Mouse (Mus musculus) heart, adult 18-20 months (tissue): ENCODE results near the gene 2200002D01Rik. TPM values are rescaled to one million over a fixed set of nuclear protein-coding genes. Genes with fewer than 3 reads are reported as not detected.
A peak's percentile ranks its signal among the peaks of the same experiment; 100 is the strongest.

ENCODE experiments used
- DNase-seq, 2 experiments: peaks; one replicate each; pipeline ENCODE4 v3.0.0; 2021 to 2022; ENCODE audit warnings: mixed read lengths in 1 of 2
- long read RNA-seq, 2 experiments: library from polyadenylated mRNA; stranded (forward); transcript quantifications; one replicate each; pipeline ENCODE4 v2.0.0; 2021
- total RNA-seq, 2 experiments: library from RNA; stranded (reverse); gene quantifications; 2 replicates each; pipeline ENCODE4 v1.2.3; 2021

Gene 2200002D01Rik
- total RNA-seq = 1 to 10 TPM in 1 of 2 experiments, under 1 TPM in 1; 0.77 to 1.6 TPM
- long read RNA-seq, experiment 1, partial matches to known transcripts = 0 of 3 reads
- long read RNA-seq, experiment 1, other reads (novel, unspliced or antisense) = 0 of 3 reads
- long read RNA-seq, experiment 2, partial matches to known transcripts = 0 of 3 reads
- long read RNA-seq, experiment 2, other reads (novel, unspliced or antisense) = 0 of 3 reads

DNA sequence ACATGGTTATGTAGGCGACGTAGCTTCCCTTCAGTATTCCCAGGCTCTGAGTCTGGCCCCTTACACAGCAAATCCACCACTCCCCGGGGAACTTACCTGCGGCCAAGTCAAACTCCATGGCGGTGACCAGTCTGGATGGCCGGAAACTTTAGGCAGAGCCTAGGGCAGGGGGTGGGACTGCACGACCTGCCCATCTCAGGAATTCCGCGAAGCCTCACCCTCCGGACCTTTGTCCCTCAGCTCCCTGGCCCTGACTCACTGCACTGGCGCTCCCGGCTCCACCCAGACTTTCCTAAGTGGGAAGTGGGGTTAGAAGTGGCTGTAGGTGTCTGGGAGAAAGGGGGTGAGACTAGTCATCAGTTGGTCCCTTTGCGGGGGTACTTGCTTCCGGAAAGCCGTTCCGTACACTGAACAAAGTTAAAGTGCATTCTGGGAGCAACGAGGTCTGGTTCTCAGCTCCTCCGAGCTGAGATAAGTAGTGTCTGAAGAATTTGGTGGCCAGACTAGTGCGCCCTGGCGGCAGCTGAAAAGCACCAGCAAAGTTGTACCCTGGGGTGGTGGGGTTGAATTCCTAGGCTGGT, at the start of gene 2200002D01Rik:
TSS of gene 2200002D01Rik (minus strand) at position 206 of the 581 bp plus-strand sequence.
- DNase-seq = peak; percentile 60 to 70

DNA sequence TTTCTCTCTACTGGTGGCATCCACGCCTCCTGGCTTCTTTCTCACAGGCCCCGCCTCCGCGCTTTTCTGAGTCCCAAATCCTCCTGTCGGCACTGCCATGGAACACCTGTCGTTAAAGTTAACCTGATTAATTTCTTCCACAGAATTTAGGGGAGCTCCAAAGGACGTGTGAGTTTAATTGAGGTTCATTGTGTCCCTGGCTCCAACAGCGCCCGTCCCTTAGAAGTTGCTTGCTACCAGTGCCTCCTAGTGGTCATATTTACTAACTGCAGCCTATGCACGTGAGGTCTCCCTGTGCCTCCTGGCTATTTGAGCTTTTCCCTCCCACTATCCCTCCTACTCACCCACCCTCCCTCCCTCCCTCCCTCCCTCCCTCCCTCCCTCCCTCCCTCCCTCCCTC, 48.7 kb upstream of the 2200002D01Rik start:
- DNase-seq = peak; percentile 78 to 80

DNA sequence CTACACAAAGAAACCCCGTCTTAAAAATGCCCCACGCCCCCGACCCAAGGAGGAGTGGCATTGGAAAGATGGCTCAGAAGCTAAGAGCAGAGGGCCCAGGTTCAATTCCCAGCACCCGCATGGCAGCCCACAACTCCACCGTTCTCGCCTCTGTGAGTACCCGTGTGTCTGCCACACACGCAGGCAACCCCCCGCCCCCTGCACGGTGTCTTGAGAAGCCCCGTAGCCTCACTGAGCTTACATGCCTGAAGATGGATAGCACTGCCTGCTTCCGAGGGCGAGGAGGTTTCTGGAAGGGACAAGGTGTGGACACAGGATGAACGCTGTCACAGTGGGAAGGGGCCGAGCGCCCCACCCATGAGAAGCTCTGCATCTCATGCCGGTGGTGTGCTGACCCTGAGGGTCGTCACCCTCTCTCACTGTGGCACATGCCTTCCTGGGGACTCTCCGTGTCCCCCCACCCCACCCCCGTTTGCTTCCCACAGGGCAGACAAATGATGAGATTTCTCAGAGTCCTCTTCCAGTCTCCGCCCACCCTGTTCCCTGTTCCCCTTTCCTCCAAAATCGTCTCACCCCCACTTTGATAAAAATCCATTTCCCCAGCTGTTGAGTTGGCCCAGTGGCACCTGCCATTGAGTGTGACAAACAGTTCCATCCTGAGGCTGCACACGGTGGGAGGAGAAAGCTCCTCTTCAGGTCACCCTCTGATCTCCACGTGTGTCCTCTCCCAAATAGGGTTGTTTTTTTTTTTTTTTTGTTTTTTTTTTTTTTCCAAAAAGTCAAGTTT, 47.8 kb upstream of the 2200002D01Rik start:
- DNase-seq = no peak

- DNase-seq = no peak
Observed at GRCm38 (mm10) chr7:29294111-29294761, 46.0 kb upstream of the 2200002D01Rik start.

DNA sequence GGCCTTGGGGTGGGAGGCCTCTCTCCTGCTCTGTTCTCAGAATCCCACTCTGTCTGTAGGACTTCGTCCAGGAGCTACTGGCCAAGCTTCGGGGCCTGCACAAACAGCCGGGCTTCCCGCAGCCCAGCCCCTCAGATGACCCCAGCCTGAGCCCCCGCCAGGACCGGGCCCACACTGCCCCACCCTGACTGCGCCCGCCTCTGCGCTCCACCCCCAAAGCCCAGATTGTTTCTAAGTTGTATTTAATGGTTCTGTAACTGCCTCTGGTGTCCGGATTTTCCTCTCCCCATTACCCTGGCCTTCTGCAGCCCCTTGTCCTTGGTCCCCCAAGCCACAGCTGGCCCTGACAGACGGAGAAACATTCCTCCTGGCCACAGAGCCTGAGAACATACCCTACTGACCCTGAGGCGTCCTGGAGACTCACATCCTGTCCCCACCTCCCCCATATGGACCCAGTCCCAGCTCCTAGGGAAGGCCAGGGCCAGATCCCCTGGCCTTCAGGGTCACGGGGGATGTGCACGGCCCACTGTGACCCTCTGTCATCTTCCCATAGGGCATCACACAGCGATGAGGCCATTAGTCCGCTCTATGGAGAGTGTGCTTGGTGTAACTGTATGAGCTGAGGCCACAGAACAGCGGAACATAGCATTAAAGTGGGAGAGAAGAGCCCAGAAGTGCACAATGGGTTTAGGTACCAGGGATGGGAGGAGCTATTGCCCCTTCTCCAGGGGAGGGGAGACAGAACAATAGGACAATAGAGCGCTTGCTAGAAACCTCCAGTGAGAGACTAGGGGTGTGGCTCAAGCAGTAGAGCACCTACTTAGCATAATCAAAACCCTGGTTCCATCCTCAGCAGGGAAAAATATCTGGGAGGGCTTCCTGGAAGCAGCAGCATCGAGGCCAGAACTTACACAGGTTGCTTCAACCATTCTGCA, 45.1 kb upstream of the 2200002D01Rik start:
- peak; percentile 67 to 69 for DNase-seq

- peak; percentile 66 to 82 for DNase-seq
Observed at GRCm38 (mm10) chr7:29292458-29293098, 44.3 kb upstream of the 2200002D01Rik start.

DNA sequence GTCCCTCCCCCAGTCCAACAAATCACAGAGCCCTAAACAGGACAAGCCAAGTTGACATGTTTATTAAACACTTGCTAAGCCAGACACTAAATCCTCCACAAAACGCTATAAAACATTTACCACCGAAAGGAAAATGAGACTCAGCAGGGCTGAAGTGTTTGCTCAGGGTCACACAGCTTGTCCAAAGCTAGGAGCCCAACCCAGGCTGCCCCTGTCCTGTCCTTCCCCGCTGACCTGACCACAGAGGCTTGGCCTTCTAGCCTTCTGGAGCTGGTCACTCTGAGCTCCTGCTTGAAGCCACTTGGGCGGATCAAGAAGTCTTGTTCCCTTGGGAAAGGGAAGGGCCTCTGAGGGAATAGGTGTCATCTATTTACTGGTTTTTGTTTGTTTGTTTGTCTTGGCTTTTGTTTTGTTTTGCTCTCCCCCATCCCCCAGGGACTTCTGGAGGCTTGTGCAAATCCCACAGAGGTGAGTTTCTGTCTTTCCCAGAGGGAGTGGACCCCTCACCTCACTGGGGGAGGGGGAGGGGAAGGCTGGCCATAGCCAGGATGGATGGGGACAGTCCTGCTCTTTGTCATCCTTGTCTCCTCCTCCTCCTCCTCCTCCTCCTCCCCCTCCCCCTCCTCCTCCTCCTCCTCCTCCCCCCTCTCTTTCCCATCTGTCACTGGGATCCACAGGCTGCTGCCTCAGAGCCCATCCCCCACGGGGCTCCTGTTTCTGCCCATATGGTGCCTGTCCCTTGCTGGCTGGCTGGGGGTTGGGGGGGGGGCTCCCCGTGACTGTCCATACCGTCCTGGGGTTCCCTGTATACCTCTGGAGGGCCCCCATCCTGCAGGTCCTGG, 43.6 kb upstream of the 2200002D01Rik start:
- no peak for DNase-seq

DNA sequence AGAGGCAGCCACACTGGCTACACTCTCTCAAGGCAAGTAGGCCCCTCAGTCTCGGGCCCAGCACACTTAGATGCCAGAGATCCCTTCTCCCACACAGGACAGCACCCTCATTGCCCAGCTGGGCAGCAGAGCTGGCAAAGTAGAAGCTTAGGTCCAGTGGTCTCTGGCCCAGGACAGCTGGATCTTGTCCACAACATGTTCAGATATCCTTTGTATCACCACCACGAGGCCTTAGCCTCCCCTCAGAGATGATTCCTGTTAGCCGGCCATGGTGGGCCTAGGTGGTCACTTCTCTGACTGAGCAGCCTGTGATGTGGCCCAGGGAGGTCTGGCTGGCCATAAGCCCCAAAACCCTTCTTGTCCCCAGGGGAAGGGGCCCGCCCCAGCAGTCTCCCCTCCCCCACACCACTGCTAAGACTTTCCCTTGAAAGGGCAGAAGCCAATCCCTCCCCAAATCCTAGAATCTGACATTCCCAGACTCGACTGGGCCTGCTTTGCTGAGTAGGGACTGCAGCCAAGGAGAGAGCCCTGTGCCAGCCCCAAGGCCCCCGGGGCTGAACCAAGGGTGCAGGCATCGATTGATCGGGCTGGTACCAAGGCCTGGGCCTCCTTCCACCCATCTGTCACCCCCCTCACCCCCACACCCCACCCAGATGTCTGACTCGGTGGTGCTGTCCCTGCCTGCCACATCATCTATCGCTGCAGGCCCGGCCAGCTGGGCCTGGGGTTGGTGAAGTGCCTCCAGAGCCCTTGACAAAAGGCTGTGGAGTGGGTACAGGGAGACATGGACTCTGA, 42.6 kb upstream of the 2200002D01Rik start:
- no peak for DNase-seq

DNA sequence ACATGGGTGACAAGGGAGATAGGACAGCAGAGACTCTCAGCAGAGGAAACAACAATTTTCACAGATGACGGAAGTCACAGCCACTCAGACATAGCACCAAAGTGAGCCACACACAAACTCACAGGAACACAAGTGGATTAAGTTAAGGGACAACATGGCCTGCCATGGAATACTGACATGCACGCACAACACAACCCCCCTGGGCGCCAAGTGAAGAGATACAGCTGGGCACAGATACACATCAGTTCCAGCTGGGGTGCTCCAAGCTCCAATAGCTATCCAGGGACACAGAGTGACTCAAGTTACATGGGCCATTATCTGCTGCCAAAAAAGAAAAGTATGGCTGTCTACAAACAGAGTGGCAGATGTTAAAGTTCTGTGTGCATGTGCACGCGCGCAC, 41.6 kb upstream of the 2200002D01Rik start:
- DNase-seq = no peak

DNA sequence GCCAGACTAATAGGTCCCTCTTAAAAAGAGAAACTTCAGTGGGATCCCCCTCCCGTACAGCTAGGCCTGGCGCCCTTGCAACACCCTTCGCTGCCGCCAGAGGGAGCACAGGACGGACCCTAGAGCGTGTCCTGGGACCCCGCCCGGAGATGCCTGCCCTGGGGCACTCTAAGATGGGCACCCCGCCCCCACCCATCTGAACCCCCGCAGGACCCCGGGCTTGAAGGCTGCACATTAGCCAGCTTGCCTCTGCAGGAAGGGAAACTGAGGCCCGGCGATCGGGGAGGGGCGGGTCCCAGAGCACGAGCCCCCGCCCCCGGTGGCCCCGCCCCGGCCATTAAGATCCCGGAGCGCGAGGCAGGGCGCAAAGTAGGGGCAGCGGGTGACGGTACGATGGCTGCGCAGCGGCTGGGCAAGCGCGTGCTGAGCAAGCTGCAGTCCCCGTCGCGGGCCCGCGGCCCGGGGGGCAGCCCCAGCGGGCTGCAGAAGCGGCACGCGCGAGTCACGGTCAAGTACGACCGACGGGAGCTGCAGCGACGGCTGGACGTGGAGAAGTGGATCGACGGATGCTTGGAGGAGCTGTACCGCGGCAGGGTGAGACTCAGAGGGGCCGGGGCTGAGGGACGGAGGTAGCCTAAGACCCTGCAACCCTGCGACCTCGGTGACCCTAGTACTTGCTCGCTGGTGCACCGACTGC, 40.8 kb upstream of the 2200002D01Rik start, which contains the start of gene Ppp1r14a:
TSS of gene Ppp1r14a (plus strand) at position 367 of the 697 bp plus-strand sequence.
- DNase-seq = peak; percentile 76 to 87

DNA sequence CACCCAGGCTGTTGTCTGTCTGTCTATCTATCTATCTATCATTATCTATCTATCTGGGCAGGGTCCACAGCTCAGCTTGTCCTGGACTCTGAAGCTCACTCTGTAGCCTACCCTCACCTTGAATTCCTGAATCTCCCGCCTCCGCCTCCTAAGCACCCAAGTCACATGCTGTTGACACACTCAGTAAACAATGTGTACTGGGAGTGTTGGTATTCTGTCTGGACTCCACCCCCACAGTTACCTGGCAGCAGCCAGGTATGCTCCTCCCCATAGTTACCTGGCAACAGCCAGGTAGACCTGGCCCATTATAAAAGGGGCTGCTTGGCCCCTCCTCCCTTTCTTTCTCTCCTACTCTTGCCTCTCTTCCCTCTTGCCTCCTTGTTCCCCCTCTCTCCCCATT, 39.8 kb upstream of the 2200002D01Rik start:
- no peak for DNase-seq

- DNase-seq = no peak
Observed at GRCm38 (mm10) chr7:29287481-29287880, 39.2 kb upstream of the 2200002D01Rik start.

GRCm38 (mm10) chr7:29284523-29284922, 36.3 kb upstream of the 2200002D01Rik start:
- no peak for DNase-seq

DNA sequence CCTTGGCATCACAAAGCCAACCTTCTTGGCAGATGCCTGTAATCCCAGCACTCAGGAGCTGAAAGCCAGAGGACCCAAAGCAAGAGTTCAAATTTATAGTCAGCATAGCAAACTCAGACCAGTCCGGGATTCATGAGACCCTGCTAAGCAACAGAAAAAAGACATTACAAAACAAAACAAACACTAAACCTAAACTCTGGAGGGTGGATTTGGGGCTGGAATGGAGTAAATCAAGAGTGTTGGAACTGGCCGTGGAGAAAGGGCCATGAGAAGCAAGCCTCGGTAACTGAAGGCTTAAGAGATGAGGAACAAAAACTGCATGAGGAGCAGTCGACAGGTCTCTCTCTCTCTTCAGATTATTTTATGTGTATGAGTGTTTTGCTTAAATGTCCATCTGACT, 35.6 kb upstream of the 2200002D01Rik start:
- no peak for DNase-seq

- DNase-seq = no peak
Observed at GRCm38 (mm10) chr7:29282074-29282554, 33.8 kb upstream of the 2200002D01Rik start.

DNA sequence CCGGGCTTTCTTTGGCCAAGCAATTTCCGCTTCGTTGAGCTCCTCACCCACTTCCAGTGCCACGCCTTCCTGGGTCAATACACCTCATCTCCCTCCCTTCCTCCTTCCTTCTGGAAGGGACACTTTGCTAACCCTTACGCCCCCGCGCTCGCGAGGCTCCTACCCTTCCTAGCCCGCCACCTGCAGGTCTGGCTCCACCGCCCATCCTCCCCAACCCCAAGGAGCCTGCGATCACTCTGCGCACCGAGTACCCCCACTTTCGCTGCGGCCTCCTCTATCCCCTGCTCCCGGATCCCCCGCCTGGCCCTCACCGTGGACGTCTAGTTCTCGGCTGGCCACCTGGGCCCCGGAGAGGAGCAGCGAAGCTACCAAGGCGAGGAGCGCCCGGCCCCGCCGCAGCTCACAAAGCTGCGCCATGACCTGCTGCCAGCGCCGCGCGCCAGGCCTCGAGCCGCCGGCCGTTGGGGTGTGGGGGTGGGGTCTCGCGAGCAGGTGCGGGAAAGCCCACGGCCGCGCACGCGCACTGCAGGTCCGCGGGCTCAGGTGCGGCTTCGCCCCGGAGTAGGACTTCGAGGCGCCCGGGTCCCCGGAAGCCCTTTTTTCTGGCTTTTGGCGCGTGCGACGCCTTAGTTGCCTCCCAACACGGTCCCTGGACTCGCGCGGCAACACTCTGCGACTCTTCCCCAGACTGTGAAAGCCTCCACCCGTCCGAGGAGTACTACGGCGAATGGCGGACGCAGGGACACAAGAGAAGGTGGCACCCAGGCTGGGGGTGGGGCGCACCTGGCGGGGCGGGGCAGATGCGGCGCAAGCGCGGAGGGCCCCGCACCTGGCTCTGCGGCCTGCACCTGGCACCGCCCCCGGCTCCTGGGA, 33.2 kb upstream of the 2200002D01Rik start, which contains the start of gene Spint2:
TSS of gene Spint2 (minus strand) at position 712 of the 873 bp plus-strand sequence.
- peak; percentile 56 to 62 for DNase-seq

DNA sequence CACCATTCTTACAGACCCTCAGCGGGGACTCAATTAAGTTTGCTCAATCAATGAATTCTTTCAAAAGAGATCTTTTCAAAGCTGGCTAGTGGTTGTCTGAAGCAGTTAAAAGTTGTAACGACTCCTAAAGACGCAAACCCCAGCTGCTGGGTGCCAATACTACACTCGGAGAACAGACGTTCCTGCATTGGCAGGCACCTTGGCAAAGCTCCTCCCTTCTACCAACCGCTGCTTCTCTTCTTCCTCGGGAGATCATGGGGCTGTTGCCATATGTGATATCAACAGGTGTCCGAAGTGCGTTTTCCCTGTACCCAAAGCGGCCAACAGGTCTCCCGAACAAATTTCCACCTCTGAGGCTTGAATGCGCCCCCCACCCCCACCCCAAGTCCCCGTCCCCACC, 32.5 kb upstream of the 2200002D01Rik start:
- DNase-seq = no peak
